ENCODE assay signal across 12 mouse cellular contexts in the genomic region with DNA sequence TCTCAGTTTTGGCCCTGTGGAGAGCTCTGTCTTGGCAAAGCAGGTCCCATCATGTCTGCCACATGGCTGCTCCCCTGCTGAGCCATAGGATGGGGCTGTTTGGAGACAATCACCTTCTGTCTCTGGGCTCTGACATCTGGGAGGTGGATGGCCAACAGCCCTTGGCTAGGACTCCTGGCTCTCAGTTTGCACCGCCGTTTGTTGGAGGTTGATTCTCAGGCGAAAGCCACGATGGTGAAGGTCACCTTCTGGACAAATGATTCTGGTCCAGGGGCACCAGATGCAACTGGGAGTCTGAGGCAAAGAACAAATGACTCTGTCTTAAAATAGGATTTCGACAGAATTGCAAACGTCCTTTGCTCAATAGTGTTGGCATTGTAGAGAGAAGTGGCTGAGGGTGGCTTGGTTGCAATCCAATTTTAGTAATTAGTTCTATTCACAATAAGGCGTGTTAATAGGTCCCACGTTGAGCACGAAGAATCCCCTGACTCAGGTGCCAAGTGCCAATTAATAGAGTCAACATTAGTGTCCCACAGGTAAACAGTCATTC. TPM values are rescaled to one million over a fixed set of nuclear protein-coding genes. Genes with fewer than 3 reads are reported as not detected.
A peak's percentile ranks its signal among the peaks of the same experiment; 100 is the strongest.
DNase-seq lines count a peak whose midpoint lies in the region; ATAC-seq and TF ChIP-seq lines count a peak whose summit lies in the region.
"Had no signal": no experiment of that assay in that cellular context is flagged by ENCODE, and none has a peak within 500 bp of the region (broad histone marks: within the 10 kb centered on the region; RNA-seq: fewer than 3 reads in every experiment).

No protein-coding gene starts in this region.

- intact Hi-C loops in heart, postnatal 10 days (cut with DNase I), result no loop called here

- H3K4me3 ChIP-seq in heart, embryonic 12.5 days, result no peak overlapping the region
- no peak overlapping the region for H3K4me3 ChIP-seq in hindbrain, postnatal 0 days (ENCODE audit: low read length)
- H3K4me3 ChIP-seq in intestine, embryonic 16.5 days (ENCODE audit: low read length), result no peak overlapping the region
- H3K4me3 ChIP-seq: neural tube, embryonic 13.5 days had no signal

- no peak overlapping the region for H3K9ac ChIP-seq in heart, embryonic 12.5 days
- no peak overlapping the region for H3K9ac ChIP-seq in hindbrain, postnatal 0 days (replicated peaks; ENCODE audit: low read length)
- H3K9ac ChIP-seq in intestine, embryonic 16.5 days (ENCODE audit: low read depth, low read length), result no peak overlapping the region
- H3K9ac ChIP-seq: neural tube, embryonic 13.5 days had no signal

- H3K4me2 ChIP-seq in heart, embryonic 12.5 days, result peak overlapping the region; percentile 36; the same call in 1 of the 2 replicates
- H3K4me2 ChIP-seq in hindbrain, postnatal 0 days (ENCODE audit: low read depth, low read length), result no peak overlapping the region
- no peak overlapping the region for H3K4me2 ChIP-seq in intestine, embryonic 16.5 days (ENCODE audit: low read depth, low read length)
- H3K4me2 ChIP-seq: neural tube, embryonic 13.5 days had no signal

- no peak overlapping the region for H3K27ac ChIP-seq in heart, embryonic 12.5 days (ENCODE audit: poor library complexity, severe bottlenecking)
- H3K27ac ChIP-seq in hindbrain, postnatal 0 days, result peak overlapping the region; percentile 37; the same call in 1 of the 2 replicates
- H3K27ac ChIP-seq in intestine, embryonic 16.5 days (ENCODE audit: low read length), result no peak overlapping the region
- H3K27ac ChIP-seq: neural tube, embryonic 13.5 days had no signal

- H3K36me3 ChIP-seq in heart, embryonic 12.5 days, result no peaks in the 10 kb centered on the region
- H3K36me3 ChIP-seq in hindbrain, postnatal 0 days (ENCODE audit: insufficient read depth, low read length), result no peaks in the 10 kb centered on the region
- no peaks in the 10 kb centered on the region for H3K36me3 ChIP-seq in intestine, embryonic 16.5 days (ENCODE audit: control insufficient read depth, insufficient read depth, low read length)
- H3K36me3 ChIP-seq: neural tube, embryonic 13.5 days had no signal

- no peaks in the 10 kb centered on the region for H3K9me3 ChIP-seq in heart, embryonic 12.5 days (replicated peaks)
- H3K9me3 ChIP-seq in hindbrain, postnatal 0 days (ENCODE audit: low read length), result no peaks in the 10 kb centered on the region
- H3K9me3 ChIP-seq in intestine, embryonic 16.5 days (ENCODE audit: control insufficient read depth, low read length), result no peaks in the 10 kb centered on the region
- H3K9me3 ChIP-seq: neural tube, embryonic 13.5 days had no signal

- 68% methylated on average over 9 of the region's 9 CpGs for WGBS in heart, embryonic 12.5 days
- WGBS in hindbrain, postnatal 0 days, result 32% methylated on average over 9 of the region's 9 CpGs
- WGBS in intestine, embryonic 16.5 days, result 79% methylated on average over 9 of the region's 9 CpGs

- TF ChIP-seq CTCF in hindbrain, postnatal 0 days (IDR thresholded peaks at IDR 0.05; ENCODE audit: low read depth), result no peak

- 0 out of 2 replicates have a peak, but pooled peaks cover 11% of the 10 kb centered on the region for H3K27me3 ChIP-seq in heart, embryonic 12.5 days (replicated peaks)
- H3K27me3 ChIP-seq in hindbrain, postnatal 0 days (ENCODE audit: insufficient read depth, low read length), result no peaks in the 10 kb centered on the region
- no peaks in the 10 kb centered on the region for H3K27me3 ChIP-seq in intestine, embryonic 16.5 days (replicated peaks; ENCODE audit: control insufficient read depth, insufficient read depth, low read length)
- H3K27me3 ChIP-seq: neural tube, embryonic 13.5 days had no signal

- no peak for ATAC-seq in heart, embryonic 12.5 days (ENCODE audit: insufficient number of reproducible peaks, low FRiP score)
- peak; percentile 92 for ATAC-seq in hindbrain, postnatal 0 days
- no peak for ATAC-seq in intestine, embryonic 16.5 days
- ATAC-seq: CD4-positive, CD25-positive, alpha-beta regulatory T cell, adult 4 months had no signal

- peaks cover 19% of the 10 kb centered on the region for H3K4me1 ChIP-seq in heart, embryonic 12.5 days (replicated peaks)
- peaks cover 5% of the 10 kb centered on the region; the same call in 1 of the 2 replicates for H3K4me1 ChIP-seq in hindbrain, postnatal 0 days (ENCODE audit: insufficient read depth, low read length)
- no peaks in the 10 kb centered on the region for H3K4me1 ChIP-seq in intestine, embryonic 16.5 days (ENCODE audit: control insufficient read depth, insufficient read depth, low read length)

- no peak for DNase-seq in heart, postnatal 10 days
- peak; percentile 38 to 56 for DNase-seq in spleen, postnatal 10 days (ENCODE audit: low spot score in 2 of 2)
- DNase-seq in spleen, postnatal 14 days (ENCODE audit: low spot score in 2 of 2), result no peak
- DNase-seq in hindbrain, postnatal 0 days (ENCODE audit: low spot score), result peak; percentile 83
- no peak for DNase-seq in adrenal gland, adult 2 months
- no peak for DNase-seq in kidney, adult 9 months
- DNase-seq: gastrocnemius, postnatal 14 days; lung, postnatal 4 days had no signal

RNA-seq across cellular contexts. Expression of gene Cxcr4, which starts 30.7 kb away (rescaled TPM):
- polyA plus RNA-seq in heart, embryonic 12.5 days (2016; fragmentation: Nextera tagmentation; extraction: Ambion mirVana), result 0.95 and 1.5 TPM in 2 replicates
- 10 to 100 TPM; 13.2 to 20.6 TPM for total RNA-seq in heart, postnatal 10 days (2021)
- 76.1 and 95.8 TPM in 2 replicates for total RNA-seq in hindbrain, postnatal 0 days (2014; rRNA removed)
- polyA plus RNA-seq in hindbrain, postnatal 0 days (2015; fragmentation: Nextera tagmentation; extraction: Ambion mirVana), result 5.1 and 5.2 TPM in 2 replicates
- 10 to 100 TPM; 18.4 to 36.7 TPM for total RNA-seq in adrenal gland, adult 2 months (2021)
- 41.9 and 88.3 TPM in 2 replicates for polyA plus RNA-seq in adrenal gland, adult 2 months (2012; rRNA removed)
- 1.9 and 2.2 TPM in 2 replicates for polyA plus RNA-seq in intestine, embryonic 16.5 days (2015; fragmentation: Nextera tagmentation; extraction: Ambion mirVana)

Comparison
In these comparisons a context has a peak if more than half of its experiments do, and no peak if none do; other contexts are left out.
1. DNase-seq: peak in spleen, postnatal 10 days (2 of 2) and hindbrain, postnatal 0 days (single experiment); none in heart, postnatal 10 days (0 of 2), spleen, postnatal 14 days (0 of 2), adrenal gland, adult 2 months (single experiment) and kidney, adult 9 months (single experiment).